Mouse (Mus musculus): ENCODE data around the gene Fam131b.

Gene Fam131b

DNA sequence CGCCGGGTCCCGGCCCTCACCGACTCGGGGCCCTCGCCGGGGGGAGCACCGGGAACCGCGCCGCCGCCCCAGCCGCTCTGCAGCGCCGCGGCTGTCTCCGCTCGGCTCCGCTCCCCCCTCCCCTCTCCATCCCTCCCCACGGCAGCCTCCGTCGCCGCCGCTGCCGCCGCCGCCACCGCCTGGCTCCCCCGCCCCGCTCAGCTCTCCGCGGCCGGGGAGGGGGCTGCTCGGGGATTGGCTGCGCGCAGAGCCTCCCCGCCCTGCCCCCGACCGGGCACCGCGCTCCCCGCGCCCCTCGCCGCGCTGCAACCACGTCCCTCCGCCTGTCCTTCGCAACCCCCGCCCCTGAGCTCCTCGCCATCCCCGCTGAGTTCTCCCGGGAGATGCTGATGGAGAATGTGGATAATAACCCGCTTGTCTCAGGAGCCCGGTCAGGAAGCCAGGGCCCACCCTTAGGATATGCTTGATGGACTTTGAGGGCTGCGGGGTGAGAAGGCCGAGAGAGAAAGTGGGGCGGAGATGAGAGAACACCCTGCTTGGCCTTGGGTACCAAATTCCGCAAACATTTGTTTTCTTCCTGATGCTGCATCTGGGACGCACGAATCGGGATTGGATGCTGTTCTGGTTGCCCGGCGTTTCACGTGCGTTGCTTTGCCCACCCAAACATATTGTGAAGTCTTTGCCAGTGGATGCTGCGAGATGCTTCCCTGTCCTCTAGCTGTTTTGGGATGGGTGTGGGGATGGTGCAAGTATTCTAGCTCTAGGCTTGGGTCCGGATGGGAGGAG, at the start of gene Fam131b:
TSS of gene Fam131b (minus strand) at position 162 of the 786 bp plus-strand sequence.
- DNase-seq (ENCODE audit: low spot score) = no peak

DNA sequence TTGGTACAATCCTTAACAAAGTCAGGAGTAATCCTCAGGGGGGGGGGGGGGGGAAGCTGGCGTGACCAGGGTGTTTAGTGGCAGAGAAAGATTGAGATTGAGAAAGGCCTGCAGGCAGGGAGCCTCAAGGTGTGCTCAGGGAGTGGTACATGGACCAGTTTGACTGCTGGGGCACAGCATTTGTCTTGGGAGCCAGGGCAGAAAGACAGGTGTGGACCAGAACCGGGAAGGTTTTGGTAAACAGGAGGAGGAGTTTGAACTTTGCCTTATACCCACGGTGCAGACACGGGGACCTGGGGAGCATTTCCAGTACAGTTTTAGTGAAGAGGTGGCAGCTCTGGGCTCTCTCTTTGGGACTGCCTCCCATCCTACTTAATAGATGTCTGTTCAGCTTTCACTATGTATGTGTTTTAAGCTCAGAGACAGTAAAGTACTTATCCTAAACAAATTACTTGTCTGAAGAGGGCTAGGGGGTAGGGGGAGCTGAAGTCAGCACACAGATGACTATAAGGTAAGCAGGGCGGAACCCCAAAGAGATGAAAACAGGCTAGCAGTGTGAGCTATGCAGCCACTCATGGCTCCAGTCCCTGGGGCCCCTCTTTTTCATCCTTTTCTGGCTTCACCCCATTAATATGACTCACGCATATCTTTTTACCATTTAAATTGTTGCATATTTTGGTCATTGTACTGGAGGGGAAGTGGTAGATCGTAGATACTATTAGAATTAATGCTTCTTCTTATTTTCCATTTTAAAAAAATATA, 49.4 kb upstream of the Fam131b start:
- DNase-seq (ENCODE audit: low spot score) = no peak

DNA sequence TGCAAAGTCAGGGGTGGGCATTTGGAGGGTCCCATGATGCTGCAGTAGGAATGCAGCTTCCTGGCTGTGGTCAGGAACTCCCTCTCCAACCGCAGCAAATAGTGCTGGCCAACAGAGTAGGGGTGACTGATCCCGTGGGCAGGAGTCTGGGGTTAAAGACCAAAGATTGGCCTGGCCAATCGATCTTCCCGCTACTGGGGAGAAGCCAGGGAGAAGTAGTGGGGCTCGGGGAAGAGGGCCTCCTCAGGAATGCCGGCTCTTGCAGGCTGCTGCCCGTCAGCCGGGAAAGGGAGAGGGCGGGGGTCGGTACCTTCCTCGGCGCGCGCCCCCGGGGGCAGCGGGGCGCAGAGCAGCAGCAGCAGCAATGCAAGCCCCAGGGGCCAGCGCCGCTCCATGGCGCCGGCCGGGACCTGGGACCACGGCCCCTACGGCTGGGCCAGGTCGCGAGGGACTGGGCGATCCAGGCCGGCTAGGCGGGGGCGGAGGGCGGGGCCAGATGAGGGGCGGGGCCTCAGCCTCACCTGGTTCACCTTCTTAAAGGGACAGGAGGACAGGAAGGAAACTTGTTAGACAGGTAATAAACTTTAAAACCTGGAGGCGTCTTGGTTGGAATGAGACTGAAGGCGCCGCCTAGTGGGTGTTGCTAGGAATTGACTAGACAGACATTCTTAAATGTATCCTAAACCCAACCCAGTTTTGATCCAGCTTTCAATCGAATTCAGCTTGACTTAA, 48.5 kb upstream of the Fam131b start, which contains the start of gene Epha1:
TSS of gene Epha1 (minus strand) at position 453 of the 732 bp plus-strand sequence.
- DNase-seq (ENCODE audit: low spot score) = no peak

- DNase-seq (ENCODE audit: low spot score) = no peak
Measured at GRCm38 (mm10) chr6:42372421-42372815, 48.0 kb upstream of the Fam131b start.

DNA sequence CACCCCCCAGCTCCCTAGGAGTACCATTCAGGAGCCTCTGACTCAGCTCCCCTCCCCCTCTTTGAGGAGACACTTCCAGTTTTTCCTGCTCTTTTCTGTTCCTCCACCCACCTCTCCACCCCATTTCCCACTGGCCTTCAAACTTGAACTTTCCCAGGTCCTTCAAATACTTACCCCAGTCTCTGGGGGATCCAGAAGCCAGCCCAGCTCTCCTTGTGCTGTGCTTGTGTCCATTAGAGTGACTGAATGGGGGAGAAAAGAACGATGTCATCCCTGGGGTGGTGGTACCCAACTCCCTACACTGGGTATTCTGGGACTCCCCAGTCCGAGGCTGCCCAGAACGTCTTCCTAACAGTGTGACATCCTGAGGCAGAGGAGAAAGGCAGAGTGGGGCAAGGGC, 47.6 kb upstream of the Fam131b start:
- no peak for DNase-seq (ENCODE audit: low spot score)

- no peak for DNase-seq (ENCODE audit: low spot score)
Measured at GRCm38 (mm10) chr6:42370630-42371363, 46.4 kb upstream of the Fam131b start.

- no peak for DNase-seq (ENCODE audit: low spot score)
Measured at GRCm38 (mm10) chr6:42369870-42370269, 45.4 kb upstream of the Fam131b start.

GRCm38 (mm10) chr6:42365215-42365614, 40.8 kb upstream of the Fam131b start:
- DNase-seq (ENCODE audit: low spot score) = no peak

DNA sequence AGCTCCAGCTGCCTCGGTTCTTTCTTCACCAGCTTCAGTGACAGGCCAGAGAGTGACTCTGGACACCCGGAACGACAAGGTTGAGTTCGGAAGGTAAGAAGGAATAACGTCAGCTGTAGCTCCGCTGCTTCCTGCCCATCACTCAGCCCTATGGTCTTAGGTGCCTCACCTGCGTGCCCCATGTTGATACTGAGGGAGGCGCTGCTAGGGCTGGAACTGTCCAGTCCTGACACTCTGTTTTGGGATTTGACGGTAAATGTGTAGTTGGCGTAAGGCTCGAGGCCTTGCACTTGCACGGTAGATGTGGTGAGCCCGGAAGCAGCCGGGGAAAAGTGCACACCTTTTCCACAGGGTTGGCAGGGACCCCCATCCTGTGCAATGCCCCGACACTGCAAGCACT, 40.2 kb upstream of the Fam131b start:
- no peak for DNase-seq (ENCODE audit: low spot score)

- no peak for DNase-seq (ENCODE audit: low spot score)
Measured at GRCm38 (mm10) chr6:42364066-42364465, 39.6 kb upstream of the Fam131b start.

GRCm38 (mm10) chr6:42362974-42363373, 38.5 kb upstream of the Fam131b start:
- no peak for DNase-seq (ENCODE audit: low spot score)

DNA sequence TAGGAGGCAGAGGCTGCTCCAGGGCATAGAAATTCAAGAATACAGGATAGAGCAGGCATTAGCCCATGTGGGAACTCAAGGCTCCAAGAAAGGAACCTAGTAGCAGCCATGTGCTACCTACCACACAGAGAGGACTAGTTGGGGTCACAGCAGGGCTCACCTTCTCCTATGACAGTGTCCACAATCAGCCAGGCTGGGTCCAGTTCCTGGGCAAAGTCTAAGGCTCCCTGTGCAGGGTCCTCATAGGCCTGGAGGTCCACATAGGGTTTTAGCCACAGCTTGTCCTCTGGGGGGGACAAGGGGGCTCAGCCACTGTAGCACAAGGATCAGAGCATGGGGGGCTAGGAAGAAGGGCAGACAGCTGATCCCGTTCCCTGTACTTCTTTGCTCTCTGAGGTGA, 38.1 kb upstream of the Fam131b start:
- DNase-seq (ENCODE audit: low spot score) = no peak

- no peak for DNase-seq (ENCODE audit: low spot score)
Measured at GRCm38 (mm10) chr6:42362074-42362473, 37.6 kb upstream of the Fam131b start.

- no peak for DNase-seq (ENCODE audit: low spot score)
Measured at GRCm38 (mm10) chr6:42361041-42361895, 36.8 kb upstream of the Fam131b start.

DNA sequence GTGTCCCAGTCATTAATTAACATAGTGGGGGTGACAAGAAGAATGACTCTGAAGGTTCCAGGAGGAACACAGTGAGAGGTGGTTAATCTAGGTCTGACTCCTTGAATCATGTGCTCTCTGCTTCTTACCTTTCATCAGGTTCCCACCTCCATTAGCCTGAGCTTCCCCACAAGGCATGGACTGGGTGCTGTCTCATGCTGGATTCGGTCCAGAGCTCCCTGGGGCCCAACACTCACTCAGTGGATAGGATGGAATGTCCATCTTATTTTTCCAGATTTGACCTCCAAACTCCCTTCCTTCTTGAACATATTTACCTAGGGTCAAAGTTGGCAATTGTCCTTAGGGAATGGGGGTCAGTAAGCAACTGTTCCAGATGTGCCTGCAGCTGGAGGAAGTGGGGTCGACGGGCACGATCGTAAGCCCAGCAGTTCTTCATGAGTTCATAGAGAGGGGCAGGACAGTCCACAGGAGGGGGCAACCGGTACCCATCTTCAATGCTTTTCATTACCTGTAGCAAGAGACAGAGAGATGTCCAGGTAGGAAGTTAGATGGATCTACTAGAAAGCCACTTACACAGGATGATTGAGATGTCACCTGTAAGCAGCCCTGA, 35.9 kb upstream of the Fam131b start:
- no peak for DNase-seq (ENCODE audit: low spot score)

- DNase-seq (ENCODE audit: low spot score) = no peak
Measured at GRCm38 (mm10) chr6:42359364-42360147, 35.1 kb upstream of the Fam131b start.

DNA sequence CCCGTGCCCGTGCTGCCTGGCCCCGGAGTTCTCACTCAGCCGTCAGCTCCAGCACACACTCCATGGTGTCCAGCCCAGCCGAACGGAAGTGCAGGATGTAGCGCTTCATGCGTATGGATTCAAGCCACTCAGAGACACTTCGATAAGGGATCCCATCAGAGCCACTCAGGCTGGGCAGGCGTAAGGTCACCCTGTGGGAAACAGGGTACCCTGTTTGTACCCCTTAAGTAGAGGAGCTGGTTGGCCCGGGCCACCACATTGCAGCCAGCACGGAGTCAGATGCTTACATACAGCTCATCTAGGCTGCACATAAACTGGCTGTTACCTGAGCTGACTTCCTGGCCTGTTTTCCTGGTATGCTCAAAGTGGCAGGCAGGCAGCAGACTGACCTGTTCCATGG, 34.5 kb upstream of the Fam131b start:
- DNase-seq (ENCODE audit: low spot score) = no peak

- no peak for DNase-seq (ENCODE audit: low spot score)
Measured at GRCm38 (mm10) chr6:42357901-42358300, 33.5 kb upstream of the Fam131b start.

DNA sequence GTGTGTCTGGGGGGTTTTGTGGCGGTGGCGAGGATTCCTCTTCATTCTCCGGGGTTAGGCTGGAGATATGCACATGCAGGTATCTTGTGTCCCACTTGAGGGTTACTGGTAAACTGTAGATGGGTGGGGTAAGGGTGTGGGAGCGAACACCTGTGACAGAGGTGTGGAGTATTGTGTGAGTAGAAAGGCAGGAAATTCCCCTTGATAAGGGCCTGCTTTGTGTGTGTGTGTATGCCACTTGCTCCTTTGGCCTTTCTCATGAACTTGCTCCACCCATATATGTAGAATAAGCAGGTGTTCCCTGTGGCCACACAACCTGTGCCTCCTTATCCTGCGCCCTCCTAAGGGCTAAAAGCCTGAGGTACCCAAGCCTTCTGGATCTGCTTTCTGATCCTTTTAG, 32.5 kb upstream of the Fam131b start:
- no peak for DNase-seq (ENCODE audit: low spot score)

Data from layer of hippocampus, adult 9-10 months (tissue).